Mouse (Mus musculus): Measurements from ENCODE around the gene Sag. TPM values are rescaled to one million over a fixed set of nuclear protein-coding genes. Genes with fewer than 3 reads are reported as not detected.

The Sag gene
- 0.72 and 0.91 TPM in 2 replicates for polyA plus RNA-seq (2015; fragmentation: Nextera tagmentation; extraction: Ambion mirVana)

GRCm38 (mm10) chr1:87803576-87803975 is at the start of gene Sag:
Gene Sag (plus strand): TSS chr1:87803680.
- no peaks in the 10 kb centered on the region for H3K27me3 ChIP-seq (replicated peaks; ENCODE audit: control insufficient read depth, insufficient read depth, low read length)
- H3K4me3 ChIP-seq (ENCODE audit: low read length) = no peak within 1 kb of the TSS
- H3K4me1 ChIP-seq (ENCODE audit: control insufficient read depth, insufficient read depth, low read length) = no peaks in the 10 kb centered on the region
- ATAC-seq = no peak
- H3K27ac ChIP-seq (ENCODE audit: low read length) = no peak within 1 kb of the TSS
- WGBS = 68% methylated on average over 6 of the region's 6 CpGs
- H3K36me3 ChIP-seq (ENCODE audit: control insufficient read depth, insufficient read depth, low read length) = no peaks in the 10 kb centered on the region
- H3K9ac ChIP-seq (ENCODE audit: low read depth, low read length) = no peak within 1 kb of the TSS
- H3K4me2 ChIP-seq (ENCODE audit: low read depth, low read length) = no peak within 1 kb of the TSS
- no peaks in the 10 kb centered on the region for H3K9me3 ChIP-seq (ENCODE audit: control insufficient read depth, low read length)

GRCm38 (mm10) chr1:87755641-87756470 is 47.6 kb upstream of the Sag start, which contains the start of gene Atg16l1:
Gene Atg16l1 (plus strand): TSS chr1:87755870.
- peak within 1 kb of the TSS; percentile 61 for H3K4me2 ChIP-seq (ENCODE audit: low read depth, low read length)
- H3K27me3 ChIP-seq (replicated peaks; ENCODE audit: control insufficient read depth, insufficient read depth, low read length) = no peaks in the 10 kb centered on the region
- ATAC-seq = peak; percentile 99
- peaks cover 7% of the 10 kb centered on the region for H3K4me1 ChIP-seq (ENCODE audit: control insufficient read depth, insufficient read depth, low read length)
- no peaks in the 10 kb centered on the region for H3K9me3 ChIP-seq (ENCODE audit: control insufficient read depth, low read length)
- peak within 1 kb of the TSS; percentile 97 for H3K9ac ChIP-seq (ENCODE audit: low read depth, low read length)
- under 1% methylated on average over 79 of the region's 79 CpGs for WGBS
- H3K4me3 ChIP-seq (ENCODE audit: low read length) = peak within 1 kb of the TSS; percentile 99
- H3K27ac ChIP-seq (ENCODE audit: low read length) = peak within 1 kb of the TSS; percentile 94
- H3K36me3 ChIP-seq (ENCODE audit: control insufficient read depth, insufficient read depth, low read length) = no peaks in the 10 kb centered on the region

- Histone ChIP-seq H3K27me3 (replicated peaks; ENCODE audit: control insufficient read depth, insufficient read depth, low read length) (no peaks in the 10 kb centered on the region), H3K4me1 (ENCODE audit: control insufficient read depth, insufficient read depth, low read length) (no peaks in the 10 kb centered on the region), H3K9ac (ENCODE audit: low read depth, low read length) (no peak overlapping the region), H3K36me3 (ENCODE audit: control insufficient read depth, insufficient read depth, low read length) (no peaks in the 10 kb centered on the region; the same call in 1 of the 2 replicates), H3K9me3 (ENCODE audit: control insufficient read depth, low read length) (no peaks in the 10 kb centered on the region), H3K4me2 (ENCODE audit: low read depth, low read length) (no peak overlapping the region), H3K27ac (ENCODE audit: low read length) (no peak overlapping the region), H3K4me3 (ENCODE audit: low read length) (no peak overlapping the region)
- WGBS = 85% methylated on average over 3 of the region's 3 CpGs
- no peak for ATAC-seq
These were observed 39.7 kb upstream of the Sag start for GRCm38 (mm10) chr1:87763821-87764220.

- no peaks in the 10 kb centered on the region for H3K9me3 ChIP-seq (ENCODE audit: control insufficient read depth, low read length)
- H3K27me3 ChIP-seq (replicated peaks; ENCODE audit: control insufficient read depth, insufficient read depth, low read length) = no peaks in the 10 kb centered on the region
- no peak for ATAC-seq
- H3K4me1 ChIP-seq (ENCODE audit: control insufficient read depth, insufficient read depth, low read length) = no peaks in the 10 kb centered on the region
- H3K9ac ChIP-seq (ENCODE audit: low read depth, low read length) = no peak overlapping the region
- no peak overlapping the region for H3K4me2 ChIP-seq (ENCODE audit: low read depth, low read length)
- H3K27ac ChIP-seq (ENCODE audit: low read length) = no peak overlapping the region
- no peak overlapping the region for H3K4me3 ChIP-seq (ENCODE audit: low read length)
- H3K36me3 ChIP-seq (ENCODE audit: control insufficient read depth, insufficient read depth, low read length) = no peaks in the 10 kb centered on the region; the same call in 1 of the 2 replicates
- WGBS = 82% methylated on average over 2 of the region's 2 CpGs
These were observed 37.7 kb upstream of the Sag start for GRCm38 (mm10) chr1:87765741-87766140.

- no peak overlapping the region for H3K4me3 ChIP-seq (ENCODE audit: low read length)
- H3K4me1 ChIP-seq (ENCODE audit: control insufficient read depth, insufficient read depth, low read length) = no peaks in the 10 kb centered on the region
- peaks cover 3% of the 10 kb centered on the region for H3K36me3 ChIP-seq (ENCODE audit: control insufficient read depth, insufficient read depth, low read length)
- no peak overlapping the region for H3K4me2 ChIP-seq (ENCODE audit: low read depth, low read length)
- no peak overlapping the region for H3K9ac ChIP-seq (ENCODE audit: low read depth, low read length)
- WGBS = 86% methylated on average over 3 of the region's 3 CpGs
- no peaks in the 10 kb centered on the region for H3K27me3 ChIP-seq (replicated peaks; ENCODE audit: control insufficient read depth, insufficient read depth, low read length)
- no peaks in the 10 kb centered on the region for H3K9me3 ChIP-seq (ENCODE audit: control insufficient read depth, low read length)
- no peak for ATAC-seq
- H3K27ac ChIP-seq (ENCODE audit: low read length) = no peak overlapping the region
These were observed 37.2 kb upstream of the Sag start for GRCm38 (mm10) chr1:87766233-87766632.

GRCm38 (mm10) chr1:87769263-87769662 is 34.2 kb upstream of the Sag start:
- Histone ChIP-seq H3K9me3 (ENCODE audit: control insufficient read depth, low read length) (no peaks in the 10 kb centered on the region), H3K9ac (ENCODE audit: low read depth, low read length) (no peak overlapping the region), H3K4me2 (ENCODE audit: low read depth, low read length) (no peak overlapping the region), H3K36me3 (ENCODE audit: control insufficient read depth, insufficient read depth, low read length) (peaks cover 9% of the 10 kb centered on the region), H3K4me3 (ENCODE audit: low read length) (no peak overlapping the region), H3K4me1 (ENCODE audit: control insufficient read depth, insufficient read depth, low read length) (no peaks in the 10 kb centered on the region), H3K27ac (ENCODE audit: low read length) (no peak overlapping the region), H3K27me3 (replicated peaks; ENCODE audit: control insufficient read depth, insufficient read depth, low read length) (no peaks in the 10 kb centered on the region)
- no peak for ATAC-seq
- WGBS = 98% methylated on average over 2 of the region's 2 CpGs

GRCm38 (mm10) chr1:87770486-87770885 is 33.0 kb upstream of the Sag start:
- no peak for ATAC-seq
- 96% methylated on average over 3 of the region's 3 CpGs for WGBS
- Histone ChIP-seq H3K27ac (ENCODE audit: low read length) (no peak overlapping the region), H3K4me3 (ENCODE audit: low read length) (no peak overlapping the region), H3K4me2 (ENCODE audit: low read depth, low read length) (no peak overlapping the region), H3K27me3 (replicated peaks; ENCODE audit: control insufficient read depth, insufficient read depth, low read length) (no peaks in the 10 kb centered on the region), H3K4me1 (ENCODE audit: control insufficient read depth, insufficient read depth, low read length) (no peaks in the 10 kb centered on the region), H3K9ac (ENCODE audit: low read depth, low read length) (no peak overlapping the region), H3K9me3 (ENCODE audit: control insufficient read depth, low read length) (no peaks in the 10 kb centered on the region), H3K36me3 (ENCODE audit: control insufficient read depth, insufficient read depth, low read length) (peaks cover 9% of the 10 kb centered on the region)

- H3K36me3 ChIP-seq (ENCODE audit: control insufficient read depth, insufficient read depth, low read length) = peaks cover 12% of the 10 kb centered on the region
These were observed 31.8 kb upstream of the Sag start for GRCm38 (mm10) chr1:87771724-87772123.

GRCm38 (mm10) chr1:87773336-87773735 is 30.1 kb upstream of the Sag start:
- ATAC-seq = no peak
- Histone ChIP-seq H3K36me3 (ENCODE audit: control insufficient read depth, insufficient read depth, low read length) (peaks cover 20% of the 10 kb centered on the region), H3K27ac (ENCODE audit: low read length) (no peak overlapping the region), H3K4me1 (ENCODE audit: control insufficient read depth, insufficient read depth, low read length) (no peaks in the 10 kb centered on the region), H3K4me3 (ENCODE audit: low read length) (no peak overlapping the region), H3K9me3 (ENCODE audit: control insufficient read depth, low read length) (no peaks in the 10 kb centered on the region), H3K9ac (ENCODE audit: low read depth, low read length) (no peak overlapping the region), H3K27me3 (replicated peaks; ENCODE audit: control insufficient read depth, insufficient read depth, low read length) (no peaks in the 10 kb centered on the region), H3K4me2 (ENCODE audit: low read depth, low read length) (no peak overlapping the region)
- 66% methylated on average over 2 of the region's 2 CpGs for WGBS

More at GRCm38 (mm10) chr1:87771724-87772123, 31.8 kb upstream of the Sag start:
- Histone ChIP-seq H3K4me2 (ENCODE audit: low read depth, low read length) (no peak overlapping the region), H3K27ac (ENCODE audit: low read length) (no peak overlapping the region), H3K9ac (ENCODE audit: low read depth, low read length) (no peak overlapping the region), H3K4me3 (ENCODE audit: low read length) (no peak overlapping the region), H3K27me3 (replicated peaks; ENCODE audit: control insufficient read depth, insufficient read depth, low read length) (no peaks in the 10 kb centered on the region), H3K9me3 (ENCODE audit: control insufficient read depth, low read length) (no peaks in the 10 kb centered on the region), H3K4me1 (ENCODE audit: control insufficient read depth, insufficient read depth, low read length) (no peaks in the 10 kb centered on the region)
- WGBS = 95% methylated on average over 3 of the region's 3 CpGs
- ATAC-seq = no peak

All from intestine, embryonic 16.5 days (tissue).